In genomic region chr2:69086505-69087260, GRCm38 (mm10) we compare ENCODE assay signal across 11 mouse cellular contexts. TPM values are rescaled to one million over a fixed set of nuclear protein-coding genes. Genes with fewer than 3 reads are reported as not detected.
DNase-seq lines count a peak whose midpoint lies in the region; ATAC-seq and TF ChIP-seq lines count a peak whose summit lies in the region.
"Had no signal": no experiment of that assay in that cellular context is flagged by ENCODE, and none has a peak within 500 bp of the region (broad histone marks: within the 10 kb centered on the region; RNA-seq: fewer than 3 reads in every experiment).

No protein-coding gene starts in this region.

- no peaks in the 10 kb centered on the region for H3K4me1 ChIP-seq in forebrain, postnatal 0 days (ENCODE audit: insufficient read depth)
- H3K4me1 ChIP-seq in midbrain, embryonic 14.5 days (ENCODE audit: control insufficient read depth, insufficient read depth, low read length), result peaks cover 20% of the 10 kb centered on the region

- peak; percentile 11 for DNase-seq in NIH3T3 (ENCODE audit: low read depth)
- DNase-seq in embryo, embryonic 11 days, result peak; percentile 41
- peak; percentile 48 for DNase-seq in forebrain, postnatal 0 days
- DNase-seq in midbrain, embryonic 14.5 days, result peak; percentile 76
- DNase-seq in testis, postnatal 10 days (ENCODE audit: low spot score), result no peak
- DNase-seq in adrenal gland, adult 2 months, result no peak
- DNase-seq: thymus, postnatal 14 days had no signal

- ATAC-seq in forebrain, postnatal 0 days, result peak; percentile 81
- ATAC-seq in midbrain, embryonic 14.5 days (ENCODE audit: low FRiP score, low TSS enrichment), result peak; percentile 37; the same call in 1 of the 2 replicates
- ATAC-seq in erythroid progenitor cell, adult 5-6 weeks (replicated peaks; ENCODE audit: low FRiP score, poor library complexity, severe bottlenecking), result no peak
- ATAC-seq in monocyte, adult 5-6 weeks (replicated peaks; ENCODE audit: insufficient number of reproducible peaks, low FRiP score, low TSS enrichment, poor library complexity, severe bottlenecking), result no peak
- ATAC-seq: inflammation-experienced regulatory T-cells, adult 6 months had no signal

- TF ChIP-seq CTCF in forebrain, postnatal 0 days (IDR thresholded peaks at IDR 0.05; ENCODE audit: low read depth), result no peak

- H3K4me3 ChIP-seq in forebrain, postnatal 0 days (ENCODE audit: low read depth, low read length), result no peak overlapping the region
- no peak overlapping the region for H3K4me3 ChIP-seq in midbrain, embryonic 14.5 days (replicated peaks; ENCODE audit: low read depth, low read length)
- H3K4me3 ChIP-seq: erythroblast, embryonic 14.5 days had no signal

- no peaks in the 10 kb centered on the region for H3K27me3 ChIP-seq in forebrain, postnatal 0 days (ENCODE audit: insufficient read depth, low read length)
- H3K27me3 ChIP-seq in midbrain, embryonic 14.5 days (ENCODE audit: control insufficient read depth, insufficient read depth, low read length), result no peaks in the 10 kb centered on the region

- H3K27ac ChIP-seq in forebrain, postnatal 0 days (ENCODE audit: low read depth, low read length), result peak overlapping the region; percentile 51; the same call in 1 of the 2 replicates
- H3K27ac ChIP-seq in midbrain, embryonic 14.5 days (replicated peaks; ENCODE audit: low read depth, low read length), result peak overlapping the region; percentile 26; the same call in 1 of the 2 replicates

- H3K9ac ChIP-seq in forebrain, postnatal 0 days, result no peak overlapping the region
- H3K9ac ChIP-seq in midbrain, embryonic 14.5 days (replicated peaks; ENCODE audit: low read length), result no peak overlapping the region

- no peaks in the 10 kb centered on the region for H3K9me3 ChIP-seq in forebrain, postnatal 0 days (ENCODE audit: low read length)
- H3K9me3 ChIP-seq in midbrain, embryonic 14.5 days (ENCODE audit: control insufficient read depth, low read length), result no peaks in the 10 kb centered on the region

- WGBS in forebrain, postnatal 0 days, result 16% methylated on average over 8 of the region's 8 CpGs
- 26% methylated on average over 8 of the region's 8 CpGs for WGBS in midbrain, embryonic 14.5 days

- no peak overlapping the region for H3K4me2 ChIP-seq in forebrain, postnatal 0 days (ENCODE audit: low read depth)
- no peak overlapping the region for H3K4me2 ChIP-seq in midbrain, embryonic 14.5 days (ENCODE audit: low read length)

- no peaks in the 10 kb centered on the region for H3K36me3 ChIP-seq in forebrain, postnatal 0 days (ENCODE audit: insufficient read depth)
- H3K36me3 ChIP-seq in midbrain, embryonic 14.5 days (ENCODE audit: control insufficient read depth, insufficient read depth, low read length), result no peaks in the 10 kb centered on the region

RNA-seq across cellular contexts. Expression of gene Nostrin, which starts 48.9 kb away (rescaled TPM):
- 2.6 and 5.5 TPM in 2 replicates for total RNA-seq in forebrain, postnatal 0 days (2014; rRNA removed)
- 2.8 and 3.1 TPM in 2 replicates for polyA plus RNA-seq in forebrain, postnatal 0 days (2015; fragmentation: Nextera tagmentation; extraction: Ambion mirVana)
- polyA plus RNA-seq in midbrain, embryonic 14.5 days (2014; fragmentation: Nextera tagmentation; extraction: Ambion mirVana), result 0.94 and 1.4 TPM in 2 replicates
- total RNA-seq in erythroid progenitor cell, adult 5-6 weeks (2015; ENCODE audit: low replicate concordance), result 0.72 TPM in 1 of 2 replicates, not detected in the other
- not detected in 2 replicates for total RNA-seq in erythroid progenitor cell, adult 5-6 weeks (2017; ENCODE audit: low replicate concordance)
- 10.4 to 15.1 TPM (median 14.2 TPM) in 3 replicates for total RNA-seq in monocyte, adult 5-6 weeks (2017)
- 1 to 10 TPM; 8.2 to 8.4 TPM for total RNA-seq in adrenal gland, adult 2 months (2021)
- 0.04 and 0.20 TPM in 2 replicates for polyA plus RNA-seq in adrenal gland, adult 2 months (2012; rRNA removed)
- polyA plus RNA-seq: erythroblast, embryonic 14.5 days had no signal

Comparison
In these comparisons a context has a peak if more than half of its experiments do, and no peak if none do; other contexts are left out.
1. DNase-seq: peak in NIH3T3 (single experiment), embryo, embryonic 11 days (single experiment), forebrain, postnatal 0 days (single experiment) and midbrain, embryonic 14.5 days (single experiment); none in testis, postnatal 10 days (single experiment) and adrenal gland, adult 2 months (single experiment).
2. ATAC-seq: peak in forebrain, postnatal 0 days (single experiment) and midbrain, embryonic 14.5 days (single experiment); none in erythroid progenitor cell, adult 5-6 weeks (single experiment) and monocyte, adult 5-6 weeks (single experiment).